Mouse (Mus musculus) heart, postnatal 0 days (tissue): ENCODE results near the gene Myo10.

ENCODE experiments used
- CTCF ChIP-seq: IDR thresholded peaks from 2 replicates; pipeline ENCODE4 v1.5.1; 2016; ENCODE audit warnings: antibody characterized with exemption, control low read depth, low read depth
- EP300 ChIP-seq: IDR thresholded peaks from 2 replicates; pipeline ENCODE4 v1.6.1; 2016; ENCODE audit warnings: antibody characterized with exemption, low read depth

DNA sequence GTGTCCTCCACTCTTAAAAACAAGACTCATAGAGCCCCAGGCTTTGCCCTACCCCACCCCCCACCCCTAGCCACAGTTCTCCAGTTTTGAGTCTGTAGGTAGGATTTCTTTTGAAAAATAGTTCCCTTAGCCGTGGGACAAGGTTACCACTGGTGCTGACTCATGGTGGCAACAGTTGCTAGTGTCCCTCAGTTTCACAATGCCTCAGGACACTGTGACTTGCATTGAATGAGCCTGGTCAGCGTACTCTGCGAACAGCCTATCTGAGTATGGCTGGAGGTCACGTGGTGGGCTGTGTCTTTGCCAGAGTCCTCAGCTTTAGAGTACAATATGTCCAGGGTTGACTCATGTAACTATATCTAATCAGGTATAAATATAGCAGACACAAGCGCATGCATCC lies 104.5 kb downstream of the Myo10 start:
- TF ChIP-seq CTCF = no peak
- TF ChIP-seq EP300 = peak; percentile 65
